Mouse (Mus musculus) olfactory bulb, adult 2 months (tissue): ENCODE data around the gene Btbd17. TPM values are rescaled to one million over a fixed set of nuclear protein-coding genes. Genes with fewer than 3 reads are reported as not detected.
A peak's percentile ranks its signal among the peaks of the same experiment; 100 is the strongest.

Source experiments
- H3K27ac ChIP-seq: fragments of 200-500 bp; 2 replicates; pipeline ENCODE4 v1.5.1; 2012; ENCODE audit warnings: low read depth, low read length; ENCODE audit not compliant: insufficient read depth
- H3K4me1 ChIP-seq: fragments of 200-500 bp; 2 replicates; pipeline ENCODE4 v1.6.1; 2012; ENCODE audit warnings: low read length; ENCODE audit not compliant: control insufficient read depth, insufficient read depth
- H3K4me3 ChIP-seq: fragments of 200-500 bp; 2 replicates; pipeline ENCODE4 v1.5.1; 2012; ENCODE audit warnings: mild to moderate bottlenecking, low read depth, low read length, moderate library complexity; ENCODE audit not compliant: insufficient read depth
- CTCF ChIP-seq: fragments of 200-500 bp; IDR thresholded peaks from 2 replicates; pipeline ENCODE4 v1.5.1; 2012; ENCODE audit warnings: low read depth, mild to moderate bottlenecking, low read length, moderate library complexity; ENCODE audit not compliant: insufficient read depth
- POLR2A ChIP-seq: fragments of 200-500 bp; IDR thresholded peaks from 2 replicates; pipeline ENCODE4 v1.6.1; 2012; ENCODE audit warnings: mild to moderate bottlenecking, low read depth, low read length, moderate library complexity; ENCODE audit not compliant: insufficient read depth
- whole genome bisulfite sequencing: fragments of 180-500 bp; shearing (Covaris S2); methylation state at CpG from one replicate; pipeline ENCODE4 v1.1.7; 2018; 5-methylcytosine and 5-hydroxymethylcytosine counted together
- polyA plus RNA-seq: library from polyadenylated mRNA; stranded (reverse); fragments of >200 nt; gene quantifications from 2 replicates; pipeline ENCODE4 v1.2.4, GENCODE M21; 2012; ENCODE audit warnings: low replicate concordance; ENCODE audit not compliant: missing spikeins, insufficient read depth, insufficient read length

Gene Btbd17
- polyA plus RNA-seq, 1 experiment, result not detected

DNA sequence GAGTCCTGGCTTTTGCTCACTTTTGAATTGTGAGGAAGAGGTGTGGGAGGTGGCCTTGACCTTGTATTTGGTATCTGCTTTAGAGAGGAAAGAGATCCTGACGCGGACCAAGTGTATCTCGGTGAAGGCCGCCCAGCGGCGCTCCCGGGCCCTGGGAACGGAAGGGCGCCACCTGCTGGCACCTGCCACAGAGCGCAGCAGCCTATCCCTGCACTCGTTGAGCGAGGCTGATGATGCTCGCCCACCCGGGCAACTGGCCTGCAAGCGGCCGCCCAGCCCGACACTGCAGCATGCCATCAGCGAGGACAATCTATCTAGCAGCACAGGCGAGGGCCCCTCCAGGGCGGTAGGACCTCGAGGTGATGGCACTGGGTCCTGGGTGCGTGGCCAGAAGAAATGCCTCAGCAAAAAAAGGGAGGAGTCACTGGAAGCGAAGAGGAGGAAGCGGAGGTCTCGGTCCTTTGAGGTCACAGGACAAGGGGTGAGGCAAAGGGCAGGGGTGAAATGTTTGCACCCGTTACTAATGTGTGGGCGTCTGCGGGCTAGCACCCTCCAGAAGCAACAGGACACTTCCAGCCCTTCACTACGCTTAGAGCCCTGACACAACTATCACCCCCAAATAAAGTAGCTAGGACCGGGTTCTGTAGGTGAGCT lies 6.6 kb downstream of the Btbd17 start:
- H3K4me1 ChIP-seq, result peaks cover 39% of the 10 kb centered on the region
- H3K4me3 ChIP-seq, result peak overlapping the region; percentile 25
- TF ChIP-seq CTCF (peak; percentile 96), POLR2A (no peak)
- H3K27ac ChIP-seq, result no peak overlapping the region
- 18% methylated on average over 30 of the region's 30 CpGs for WGBS

DNA sequence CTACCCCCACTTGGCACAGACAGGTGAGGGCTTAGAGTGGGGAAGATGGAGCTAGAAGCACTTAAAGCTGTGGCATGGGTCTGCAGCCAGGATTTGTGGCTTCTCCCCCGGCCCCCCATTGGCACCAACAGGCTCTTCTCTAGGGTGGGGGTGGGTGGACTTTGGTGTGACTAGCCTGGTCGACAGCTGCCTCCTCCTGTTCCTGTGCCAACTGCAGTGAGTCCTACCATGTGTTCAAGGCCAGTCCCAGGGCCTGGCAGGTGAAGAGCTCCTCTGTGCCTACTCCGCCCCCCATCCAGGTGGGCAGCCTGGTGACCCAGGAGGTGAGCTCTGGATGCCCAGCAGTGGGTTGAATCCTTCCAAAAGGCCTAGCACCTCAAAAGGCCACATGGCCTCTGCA lies 8.1 kb downstream of the Btbd17 start:
- no peak overlapping the region for H3K27ac ChIP-seq
- WGBS, result 79% methylated on average over 3 of the region's 3 CpGs
- TF ChIP-seq POLR2A (no peak), CTCF (no peak)

DNA sequence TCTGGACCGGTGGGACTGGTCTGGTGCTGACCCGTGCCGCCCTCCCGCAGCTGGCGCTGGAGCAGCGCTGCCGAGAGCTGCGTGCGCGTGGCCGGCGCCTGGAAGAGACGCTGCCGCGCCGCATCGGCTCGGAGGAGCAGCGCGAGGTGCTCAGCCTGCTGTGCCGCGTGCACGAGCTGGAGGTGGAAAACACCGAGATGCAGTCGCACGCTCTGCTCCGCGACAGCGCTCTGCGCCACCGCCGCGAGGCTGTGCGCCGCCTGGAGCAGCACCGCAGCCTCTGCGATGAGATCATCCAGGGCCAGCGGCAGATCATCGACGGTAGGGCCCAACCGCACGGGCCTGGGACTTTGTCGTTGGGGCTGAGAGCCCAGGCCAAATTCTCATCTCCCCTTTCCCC lies 9.4 kb downstream of the Btbd17 start:
- no peak for TF ChIP-seq CTCF
- no peak for TF ChIP-seq POLR2A
- H3K4me3 ChIP-seq, result peak overlapping the region; percentile 35
- peaks cover 19% of the 10 kb centered on the region for H3K4me1 ChIP-seq
- no peak overlapping the region for H3K27ac ChIP-seq
- WGBS, result 7% methylated on average over 43 of the region's 43 CpGs

More for the DNA sequence above, 8.1 kb downstream of the Btbd17 start:
- H3K4me3 ChIP-seq, result no peak overlapping the region
- peaks cover 27% of the 10 kb centered on the region for H3K4me1 ChIP-seq

DNA sequence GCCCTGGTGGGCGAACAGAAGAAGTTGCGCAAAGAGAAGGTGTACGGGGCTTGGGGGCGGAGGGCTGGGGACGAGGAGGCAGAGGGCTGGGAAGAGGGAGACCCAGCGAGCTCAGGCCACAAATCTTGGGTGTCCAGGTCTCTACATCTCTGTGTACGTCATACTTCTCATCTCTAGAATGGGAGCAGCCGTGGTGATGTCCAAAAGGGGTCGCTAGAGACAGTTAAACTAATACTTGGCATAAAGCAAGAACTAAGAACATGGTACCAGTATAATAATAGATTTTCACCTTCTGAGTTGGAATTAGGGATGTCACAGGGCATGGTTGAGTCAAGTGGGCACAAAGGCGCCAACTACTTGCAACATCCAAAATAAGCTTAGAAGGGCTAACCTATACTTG lies 9.9 kb downstream of the Btbd17 start:
- peak overlapping the region; percentile 35 for H3K4me3 ChIP-seq
- TF ChIP-seq POLR2A, result no peak
- no peak for TF ChIP-seq CTCF
- WGBS, result 72% methylated on average over 10 of the region's 10 CpGs
- no peak overlapping the region for H3K27ac ChIP-seq
- peaks cover 17% of the 10 kb centered on the region for H3K4me1 ChIP-seq

DNA sequence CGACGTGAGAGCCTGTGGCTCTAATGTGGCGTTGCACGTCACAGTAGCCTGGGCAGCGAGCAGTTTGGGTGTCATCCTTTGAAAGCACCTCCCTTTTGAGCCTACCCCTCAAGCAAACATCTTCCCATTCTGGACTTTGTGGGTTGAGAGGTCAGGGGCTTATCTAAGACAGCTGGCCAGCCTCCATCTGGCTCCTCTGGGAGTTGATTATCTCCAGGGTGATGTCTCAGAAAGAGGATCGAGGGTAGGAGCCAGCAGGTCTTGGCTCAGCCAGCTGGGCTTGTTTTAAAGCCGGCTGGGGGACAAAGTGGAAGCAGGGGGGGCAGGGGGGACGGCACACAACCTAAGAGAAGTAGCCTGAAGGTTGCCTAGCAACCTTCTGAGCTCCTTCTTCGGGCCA lies 15.7 kb downstream of the Btbd17 start:
- Histone ChIP-seq H3K4me3 (no peak overlapping the region), H3K27ac (no peak overlapping the region), H3K4me1 (peaks cover 10% of the 10 kb centered on the region; the same call in 1 of the 2 replicates)
- TF ChIP-seq POLR2A, result no peak
- no peak for TF ChIP-seq CTCF
- WGBS, result 69% methylated on average over 9 of the region's 9 CpGs

DNA sequence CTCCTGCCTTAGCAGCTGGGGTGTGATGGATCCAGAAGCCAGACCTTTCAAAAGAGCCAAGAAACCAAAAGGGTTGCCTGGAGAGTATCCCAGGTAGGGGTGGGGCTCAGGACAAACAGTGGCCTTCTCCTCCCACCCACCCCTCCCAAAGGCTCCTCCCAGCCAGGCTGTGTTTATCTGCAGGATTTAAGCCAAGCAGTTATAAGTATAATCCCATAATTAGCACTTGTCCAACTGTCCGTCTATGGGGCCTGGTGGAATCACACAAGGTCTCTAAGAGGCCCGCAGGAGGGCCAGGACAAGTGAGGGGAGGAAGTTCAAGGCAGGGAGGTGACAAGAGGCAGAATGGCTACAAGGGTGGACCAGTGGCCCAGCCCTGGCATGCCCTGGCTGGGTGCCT lies 23.8 kb downstream of the Btbd17 start:
- Histone ChIP-seq H3K4me1 (0 out of 2 replicates have a peak, but pooled peaks cover 3% of the 10 kb centered on the region), H3K4me3 (no peak overlapping the region), H3K27ac (no peak overlapping the region)
- WGBS, result 84% methylated on average over 2 of the region's 2 CpGs
- no peak for TF ChIP-seq POLR2A
- TF ChIP-seq CTCF, result no peak

DNA sequence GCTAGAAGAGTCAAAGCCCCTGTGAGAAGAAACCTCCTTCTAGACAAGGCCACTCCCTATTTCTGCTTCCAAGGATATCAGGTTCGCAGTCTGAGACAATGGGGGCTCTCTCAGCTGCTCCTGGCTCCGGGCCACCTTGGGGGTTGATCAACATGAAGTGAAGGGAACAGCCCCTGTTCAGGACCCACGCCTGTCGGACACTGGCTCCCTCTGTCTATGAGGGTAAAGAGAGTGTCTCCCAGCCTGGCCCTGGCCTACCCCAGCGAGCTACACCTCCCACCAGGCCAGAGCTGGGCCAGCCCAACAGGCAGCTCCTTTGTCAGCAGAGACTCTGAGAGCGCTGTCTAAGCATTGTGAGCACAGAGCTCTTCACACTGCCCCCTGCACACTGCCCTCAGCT lies 25.8 kb downstream of the Btbd17 start:
- Histone ChIP-seq H3K4me3 (no peak overlapping the region), H3K4me1 (peaks cover 10% of the 10 kb centered on the region), H3K27ac (no peak overlapping the region)
- 70% methylated on average over 6 of the region's 6 CpGs for WGBS
- TF ChIP-seq CTCF (no peak), POLR2A (no peak)

DNA sequence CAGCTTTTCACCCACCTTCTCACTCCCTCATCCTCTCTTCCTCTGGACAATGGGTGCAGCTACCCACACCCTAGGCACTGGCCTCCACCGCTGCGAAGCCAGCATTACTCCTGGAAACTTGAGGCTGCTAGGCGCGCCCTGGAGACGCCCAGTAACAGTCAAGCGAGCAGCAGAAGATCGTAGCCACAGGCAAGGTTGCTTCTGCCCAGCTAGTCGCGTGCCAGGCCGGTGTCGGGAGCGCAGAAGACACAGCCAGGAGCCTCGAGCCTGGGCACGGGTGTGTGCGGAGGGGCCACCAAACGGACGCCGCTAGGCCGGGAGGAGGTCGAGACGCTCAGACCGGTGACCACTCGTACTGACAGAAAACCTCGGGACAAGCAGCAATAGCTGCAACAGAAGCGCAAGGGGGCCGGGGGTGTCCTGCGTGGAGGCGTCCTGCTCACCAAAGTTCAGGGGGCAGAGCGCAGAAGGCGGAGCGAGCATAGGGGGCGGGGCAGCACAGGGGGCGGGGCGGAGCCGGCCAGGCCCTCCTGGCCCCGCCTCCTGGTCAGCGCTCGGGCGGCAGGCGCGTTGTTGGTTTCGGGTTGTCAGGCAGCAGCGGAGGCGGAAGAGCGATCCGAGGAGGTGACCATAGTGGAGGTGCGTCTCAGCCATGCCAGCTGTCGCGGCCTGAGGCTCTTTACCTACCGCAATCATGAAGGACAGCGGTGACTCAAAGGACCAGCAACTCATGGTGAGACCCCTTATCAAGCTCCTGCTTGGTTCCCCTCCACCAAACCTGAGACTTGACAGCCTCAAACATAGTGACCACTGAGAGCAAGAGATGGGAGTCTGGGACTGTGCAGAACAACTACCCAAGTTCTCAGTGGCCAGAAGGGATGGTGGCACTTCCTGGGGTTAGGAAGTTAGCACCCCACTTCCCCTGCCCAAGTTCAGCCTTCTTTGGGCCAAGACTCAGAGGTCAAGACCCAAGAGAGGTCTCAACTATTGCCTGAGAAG lies 30.6 kb downstream of the Btbd17 start, which contains the start of gene Kif19a:
Gene Kif19a (plus strand): TSS at position 569 of the 999 bp plus-strand sequence.
- Histone ChIP-seq H3K27ac (no peak within 1 kb of the TSS), H3K4me1 (peaks cover 10% of the 10 kb centered on the region), H3K4me3 (peak within 1 kb of the TSS; percentile 44)
- TF ChIP-seq POLR2A (no peak), CTCF (no peak)
- 9% methylated on average over 51 of the region's 51 CpGs for WGBS
